Mouse (Mus musculus) embryonic facial prominence, embryonic 15.5 days (tissue): ENCODE results near the gene Tlx3. TPM values are rescaled to one million over a fixed set of nuclear protein-coding genes. Genes with fewer than 3 reads are reported as not detected.

Experiments used
- polyA plus RNA-seq: library from polyadenylated mRNA; unstranded; fragments of >200 nt; fragmentation: Nextera tagmentation; extraction: Ambion mirVana; gene quantifications from 2 replicates; pipeline ENCODE4 v1.2.1, GENCODE M21; 2015

Gene Tlx3
- polyA plus RNA-seq, 1 experiment from 2014 or later = 0.52 TPM

Other genes with a start within 250 kb of the Tlx3 start
- gene Fgf18, start 56.2 kb downstream of the Tlx3 start, polyA plus RNA-seq = 9.5 and 10.3 TPM in 2 replicates
- gene Npm1, start 40.4 kb downstream of the Tlx3 start, polyA plus RNA-seq = 769 and 852 TPM in 2 replicates
- not detected in 2 replicates for gene Gm12117, start 73.1 kb upstream of the Tlx3 start, polyA plus RNA-seq